Mouse (Mus musculus) neural tube, embryonic 14.5 days (tissue): Measurements from ENCODE around the gene Gpr1. TPM values are rescaled to one million over a fixed set of nuclear protein-coding genes. Genes with fewer than 3 reads are reported as not detected.

Experiments used
- ATAC-seq: fragments of 200-750 bp; cut with Nextera tagmentation; 2 replicates; pipeline ENCODE4 v1.8.0; 2017; ENCODE audit warnings: low read depth, mild to moderate bottlenecking, moderate TSS enrichment, moderate library complexity
- H3K27ac ChIP-seq: fragments of 300-500 bp; sonication (generic); 2 replicates; pipeline ENCODE4 v1.5.1; 2014; ENCODE audit warnings: low read depth, mild to moderate bottlenecking, control low read depth, low read length, moderate library complexity, mixed read lengths
- H3K27me3 ChIP-seq: fragments of 300-500 bp; sonication (generic); 2 replicates; pipeline ENCODE4 v1.6.1; 2014; ENCODE audit warnings: low read length; ENCODE audit not compliant: control insufficient read depth, insufficient read depth
- H3K36me3 ChIP-seq: fragments of 300-500 bp; sonication (generic); 2 replicates; pipeline ENCODE4 v1.6.1; 2014; ENCODE audit warnings: low read length, mixed read lengths; ENCODE audit not compliant: control insufficient read depth, insufficient read depth
- H3K4me1 ChIP-seq: fragments of 300-500 bp; sonication (generic); 2 replicates; pipeline ENCODE4 v1.6.1; 2014; ENCODE audit warnings: low read length; ENCODE audit not compliant: control insufficient read depth, insufficient read depth
- H3K4me2 ChIP-seq: fragments of 300-500 bp; sonication (generic); 2 replicates; pipeline ENCODE4 v1.6.1; 2014; ENCODE audit warnings: mild to moderate bottlenecking, low read depth, low read length, control low read depth
- H3K4me3 ChIP-seq: fragments of 300-500 bp; sonication (generic); 2 replicates; pipeline ENCODE4 v1.5.1; 2014; ENCODE audit warnings: low read depth, low read length, control low read depth, mixed read lengths
- H3K9ac ChIP-seq: fragments of 300-500 bp; sonication (generic); replicated peaks from 2 replicates; pipeline ENCODE4 v1.6.1; 2014; ENCODE audit warnings: low read depth, mild to moderate bottlenecking, control low read depth, low read length, mixed read lengths
- H3K9me3 ChIP-seq: fragments of 300-500 bp; sonication (generic); 2 replicates; pipeline ENCODE4 v1.6.1; 2016; ENCODE audit warnings: low read length; ENCODE audit not compliant: control insufficient read depth
- WGBS: fragments of 180-500 bp; shearing (Covaris S2); extraction: QIAGEN DNeasy Blood & Tissue Kit; methylation state at CpG from one replicate; pipeline ENCODE4 v1.1.7; 2014; 5-methylcytosine and 5-hydroxymethylcytosine counted together
- polyA plus RNA-seq: library from polyadenylated mRNA; unstranded; fragments of >200 nt; fragmentation: Nextera tagmentation; extraction: Ambion mirVana; gene quantifications from 2 replicates; pipeline ENCODE4 v1.2.1, GENCODE M21; 2014

Gpr1 gene
- polyA plus RNA-seq, 1 experiment from 2014 or later: 1.3 TPM

DNA sequence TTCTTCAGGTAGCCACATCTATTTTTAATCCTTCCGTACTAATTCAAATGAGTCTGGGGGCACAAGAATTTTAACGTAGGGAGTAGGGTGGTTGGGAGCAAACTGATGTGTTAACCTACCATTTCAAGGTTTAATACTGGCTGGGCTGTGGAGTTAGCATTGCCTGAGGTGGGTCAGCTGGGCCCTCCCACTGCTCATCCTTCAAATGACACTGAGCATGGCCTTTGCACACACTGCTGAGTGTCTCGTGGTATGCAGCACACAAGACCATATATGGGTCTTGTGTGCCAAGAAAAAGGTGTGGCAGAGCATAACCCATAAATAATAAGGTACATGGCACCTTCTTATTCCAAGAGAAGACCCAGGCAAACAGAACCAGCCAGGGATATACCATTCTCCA, 6.7 kb downstream of the Gpr1 start:
- ATAC-seq: no peak
- 85% methylated on average over 3 of the region's 3 CpGs for WGBS
- Histone ChIP-seq H3K4me2 (no peak overlapping the region), H3K36me3 (no peaks in the 10 kb centered on the region), H3K27me3 (no peaks in the 10 kb centered on the region), H3K9ac (no peak overlapping the region), H3K9me3 (no peaks in the 10 kb centered on the region), H3K27ac (no peak overlapping the region), H3K4me1 (peaks cover 7% of the 10 kb centered on the region; the same call in 1 of the 2 replicates), H3K4me3 (no peak overlapping the region)

DNA sequence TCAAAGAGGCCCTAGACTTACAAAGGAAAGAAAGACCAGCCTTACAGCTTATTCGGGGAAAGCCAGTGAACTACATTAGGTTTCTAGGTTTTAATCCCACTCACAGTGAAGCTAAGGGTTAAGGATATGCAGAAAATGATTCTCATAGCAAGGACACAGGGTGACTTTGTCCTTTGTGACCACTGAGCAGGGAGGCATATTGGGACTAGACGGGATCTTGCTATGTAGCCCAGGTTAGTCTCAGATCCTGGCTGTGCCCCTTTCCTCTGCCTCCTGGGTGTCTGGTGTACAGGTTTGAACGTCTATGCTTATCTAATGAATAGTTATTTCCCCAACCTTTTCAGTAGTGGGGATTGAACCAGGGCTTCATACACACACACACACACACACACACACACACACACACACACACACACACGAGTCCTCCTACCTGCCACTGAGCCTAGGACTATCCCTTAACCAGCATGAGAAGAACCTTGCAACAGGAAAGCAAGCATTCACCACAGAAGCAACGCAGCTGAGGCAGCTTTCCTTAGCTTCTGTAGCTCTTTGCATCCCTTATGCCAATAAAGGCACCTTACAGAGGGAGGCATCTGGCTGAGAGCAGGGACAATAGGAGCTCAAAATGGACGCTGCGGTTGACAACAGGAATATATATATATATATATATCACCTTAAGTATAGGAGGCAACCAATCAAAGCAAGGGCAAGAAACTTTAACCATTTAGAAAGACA, 9.5 kb downstream of the Gpr1 start:
- no peak overlapping the region for H3K4me2 ChIP-seq
- ATAC-seq: peak; percentile 13; the same call in 1 of the 2 replicates
- no peaks in the 10 kb centered on the region for H3K36me3 ChIP-seq
- H3K27me3 ChIP-seq: no peaks in the 10 kb centered on the region
- no peak overlapping the region for H3K9ac ChIP-seq
- H3K4me1 ChIP-seq: peaks cover 7% of the 10 kb centered on the region; the same call in 1 of the 2 replicates
- no peak overlapping the region for H3K4me3 ChIP-seq
- H3K27ac ChIP-seq: peak overlapping the region; percentile 74; the same call in 1 of the 2 replicates
- no peaks in the 10 kb centered on the region for H3K9me3 ChIP-seq
- WGBS: 21% methylated on average over 7 of the region's 7 CpGs

- ATAC-seq: peak; percentile 90
- Histone ChIP-seq H3K27me3 (no peaks in the 10 kb centered on the region), H3K4me2 (no peak overlapping the region), H3K4me1 (peaks cover 7% of the 10 kb centered on the region; the same call in 1 of the 2 replicates), H3K9me3 (no peaks in the 10 kb centered on the region), H3K36me3 (no peaks in the 10 kb centered on the region), H3K4me3 (no peak overlapping the region), H3K27ac (peak overlapping the region; percentile 74), H3K9ac (no peak overlapping the region)
- 5% methylated on average over 7 of the region's 7 CpGs for WGBS
Measured at GRCm38 (mm10) chr1:63203950-63204659, 10.2 kb downstream of the Gpr1 start.

DNA sequence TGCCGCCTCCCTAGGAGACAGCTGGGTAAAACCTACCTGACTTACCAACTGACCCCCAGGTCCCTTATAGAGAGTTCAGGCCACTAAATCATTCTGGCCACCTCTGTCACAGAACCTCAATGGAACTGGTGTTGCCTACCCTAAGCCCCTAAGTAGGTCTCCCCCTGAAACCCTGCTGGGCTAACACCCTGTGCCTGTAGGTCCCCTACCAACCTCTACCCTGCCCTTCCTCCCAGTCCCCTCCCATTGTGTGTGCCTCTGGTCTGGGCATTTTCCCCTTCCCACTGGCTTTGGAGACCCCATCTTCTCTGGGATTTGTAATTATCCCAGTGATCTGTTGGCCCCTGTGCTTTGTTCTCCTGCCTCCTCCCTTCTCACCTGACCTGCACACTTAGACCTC, 10.9 kb downstream of the Gpr1 start:
- no peaks in the 10 kb centered on the region for H3K36me3 ChIP-seq
- no peak overlapping the region for H3K4me2 ChIP-seq
- H3K9ac ChIP-seq: no peak overlapping the region
- no peaks in the 10 kb centered on the region for H3K9me3 ChIP-seq
- H3K27ac ChIP-seq: no peak overlapping the region
- no peak overlapping the region for H3K4me3 ChIP-seq
- H3K27me3 ChIP-seq: no peaks in the 10 kb centered on the region
- peak; percentile 70 for ATAC-seq
- H3K4me1 ChIP-seq: peaks cover 7% of the 10 kb centered on the region; the same call in 1 of the 2 replicates
- WGBS: 59% methylated on average over 1 of the region's 1 CpGs

GRCm38 (mm10) chr1:63201672-63202071, 12.7 kb downstream of the Gpr1 start:
- H3K4me2 ChIP-seq: no peak overlapping the region
- ATAC-seq: no peak
- H3K9ac ChIP-seq: no peak overlapping the region
- no peak overlapping the region for H3K27ac ChIP-seq
- 63% methylated on average over 1 of the region's 1 CpGs for WGBS
- no peaks in the 10 kb centered on the region for H3K27me3 ChIP-seq
- H3K4me1 ChIP-seq: peaks cover 7% of the 10 kb centered on the region; the same call in 1 of the 2 replicates
- no peak overlapping the region for H3K4me3 ChIP-seq
- H3K9me3 ChIP-seq: no peaks in the 10 kb centered on the region
- H3K36me3 ChIP-seq: no peaks in the 10 kb centered on the region

- Histone ChIP-seq H3K4me2 (no peak overlapping the region), H3K4me3 (no peak overlapping the region), H3K27ac (no peak overlapping the region), H3K27me3 (no peaks in the 10 kb centered on the region), H3K36me3 (no peaks in the 10 kb centered on the region), H3K9ac (no peak overlapping the region), H3K4me1 (peaks cover 7% of the 10 kb centered on the region; the same call in 1 of the 2 replicates), H3K9me3 (no peaks in the 10 kb centered on the region)
- no peak for ATAC-seq
- WGBS: 96% methylated on average over 18 of the region's 18 CpGs
Measured at GRCm38 (mm10) chr1:63200322-63200721, 14.0 kb downstream of the Gpr1 start.

DNA sequence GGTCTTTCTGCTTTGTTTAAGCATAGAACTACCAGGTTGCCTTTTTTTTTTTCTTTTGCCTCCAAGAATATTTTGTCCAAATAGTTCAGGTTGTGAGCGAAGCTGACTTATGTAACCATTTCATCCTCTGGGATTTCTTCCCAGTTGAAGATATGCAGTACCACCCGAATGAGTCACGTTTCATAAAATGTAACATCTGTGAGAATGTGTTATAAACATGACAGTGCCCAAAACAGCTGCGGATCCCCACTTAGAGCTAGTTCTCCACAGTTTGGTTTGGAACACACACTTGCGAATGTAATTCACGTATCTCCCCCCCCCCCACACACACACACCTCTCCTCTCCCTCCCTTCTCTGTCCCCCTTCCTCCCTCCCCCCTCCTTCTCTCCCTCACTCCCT, 15.0 kb downstream of the Gpr1 start:
- 98% methylated on average over 6 of the region's 6 CpGs for WGBS
- no peak for ATAC-seq
- no peak overlapping the region for H3K4me2 ChIP-seq
- H3K9me3 ChIP-seq: no peaks in the 10 kb centered on the region
- no peak overlapping the region for H3K4me3 ChIP-seq
- H3K36me3 ChIP-seq: no peaks in the 10 kb centered on the region
- H3K27ac ChIP-seq: no peak overlapping the region
- H3K4me1 ChIP-seq: peaks cover 4% of the 10 kb centered on the region; the same call in 1 of the 2 replicates
- H3K9ac ChIP-seq: no peak overlapping the region
- H3K27me3 ChIP-seq: no peaks in the 10 kb centered on the region

DNA sequence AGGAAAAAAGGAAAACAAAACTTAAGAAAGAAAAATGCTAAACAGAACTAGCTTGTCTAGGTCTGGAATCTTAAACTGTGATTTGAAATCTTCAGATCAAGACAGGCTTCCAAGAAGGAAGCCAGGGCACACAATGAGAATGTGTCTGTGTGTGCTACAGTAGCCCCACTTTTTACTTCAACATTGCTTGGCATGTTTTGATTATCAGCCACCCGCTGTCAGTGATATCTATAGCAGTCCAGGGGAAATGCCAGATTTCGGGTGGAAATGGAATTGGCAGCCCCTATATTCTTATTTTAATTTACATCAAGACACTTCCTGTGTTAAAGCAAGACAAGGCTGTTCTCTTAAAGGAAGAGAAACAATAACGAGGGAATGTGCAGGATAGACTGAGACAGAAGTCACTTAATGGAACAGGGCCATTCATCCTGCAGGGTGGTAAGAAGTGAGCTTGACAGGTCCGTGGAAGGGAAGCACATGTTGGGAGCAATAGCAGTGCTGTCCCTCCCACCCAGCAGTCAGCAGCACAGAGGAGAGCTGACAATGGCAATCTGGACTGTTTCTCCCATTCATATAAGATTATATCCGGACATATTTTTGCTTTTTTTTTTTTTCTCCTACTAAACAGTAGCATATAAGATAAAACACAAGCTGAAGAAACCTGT, 18.4 kb downstream of the Gpr1 start:
- WGBS: 67% methylated on average over 5 of the region's 5 CpGs
- Histone ChIP-seq H3K27me3 (no peaks in the 10 kb centered on the region), H3K4me3 (no peak overlapping the region), H3K4me1 (no peaks in the 10 kb centered on the region), H3K27ac (no peak overlapping the region), H3K36me3 (no peaks in the 10 kb centered on the region), H3K9ac (no peak overlapping the region), H3K9me3 (no peaks in the 10 kb centered on the region), H3K4me2 (no peak overlapping the region)
- ATAC-seq: no peak
